Mouse (Mus musculus): ENCODE measurements around the gene Gimap4.

DNA sequence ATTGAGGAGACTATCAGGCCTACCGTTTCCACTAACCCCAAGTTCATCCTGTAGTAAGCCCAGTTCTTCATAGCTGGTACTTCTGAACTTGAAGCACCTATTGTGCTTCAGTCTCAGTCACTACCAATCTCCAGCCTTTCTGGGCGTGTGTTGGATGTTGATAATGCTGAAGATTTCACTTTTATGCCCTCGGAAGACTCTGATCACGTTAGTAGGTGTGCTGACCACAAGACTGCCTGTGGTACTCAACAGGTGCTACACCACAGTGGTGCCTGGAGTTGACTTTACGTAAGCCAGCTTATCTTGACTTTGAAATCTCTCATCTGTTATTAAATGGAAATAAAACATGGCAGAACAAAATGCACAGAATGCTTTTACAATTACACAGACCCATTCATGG is 3.9 kb upstream of the Gimap4 start:
- TF ChIP-seq CTCF (conservative IDR thresholded peaks at IDR 0.05 in 1 of 2, IDR thresholded peaks at IDR 0.05 in 1 of 2; ENCODE audit: low read depth in 2 of 2, low read length in 2 of 2) = no peak
- no peak; the same call in 1 of the 2 replicates for TF ChIP-seq POLR2A (IDR thresholded peaks at IDR 0.05; ENCODE audit: low read depth, low read length)
- no peak for TF ChIP-seq PAX5 (IDR thresholded peaks at IDR 0.05; ENCODE audit: low read length)
- peak; percentile 42; the same call in 1 of the 2 replicates for TF ChIP-seq ETS1 (conservative IDR thresholded peaks at IDR 0.05; ENCODE audit: low read depth, low read length)
- TF ChIP-seq USF1 (IDR thresholded peaks at IDR 0.05; ENCODE audit: low read depth, low read length) = no peak
- peak; percentile 27; the same call in 1 of the 2 replicates for TF ChIP-seq TCF12 (IDR thresholded peaks at IDR 0.05; ENCODE audit: low read depth, low read length)
- TF ChIP-seq RAD21 (IDR thresholded peaks at IDR 0.05; ENCODE audit: low read depth, low read length) = no peak; the same call in 1 of the 2 replicates
